Mouse (Mus musculus) heart, adult 2 months (tissue): ENCODE data around the gene Tmtc2. TPM values are rescaled to one million over a fixed set of nuclear protein-coding genes. Genes with fewer than 3 reads are reported as not detected.

Source experiments
- DNase-seq, 2 experiments: peaks; one replicate each; pipeline ENCODE4 v3.0.0; 2021
- H3K27ac ChIP-seq: fragments of 200-600 bp; 2 replicates; pipeline ENCODE4 v1.8.1; 2022
- H3K27me3 ChIP-seq: fragments of 200-500 bp; 2 replicates; pipeline ENCODE4 v1.6.1; 2012; ENCODE audit warnings: mild to moderate bottlenecking, low read length, inconsistent platforms, mixed read lengths; ENCODE audit not compliant: control insufficient read depth, insufficient read depth
- H3K36me3 ChIP-seq: fragments of 200-500 bp; 2 replicates; pipeline ENCODE4 v1.6.1; 2012; ENCODE audit warnings: low read length, inconsistent platforms; ENCODE audit not compliant: control insufficient read depth, insufficient read depth
- H3K4me1 ChIP-seq: fragments of 200-500 bp; 2 replicates; pipeline ENCODE4 v1.6.1; 2011; ENCODE audit warnings: low read length; ENCODE audit not compliant: control insufficient read depth, insufficient read depth
- H3K4me3 ChIP-seq: fragments of 200-600 bp; 2 replicates; pipeline ENCODE4 v1.8.1; 2022
- H3K79me2 ChIP-seq: fragments of 200-500 bp; replicated peaks from 2 replicates; pipeline ENCODE4 v1.6.1; 2012; ENCODE audit warnings: mild to moderate bottlenecking, inconsistent platforms, low read length, moderate library complexity, mixed read lengths; ENCODE audit not compliant: control insufficient read depth, insufficient read depth
- H3K9ac ChIP-seq: fragments of 200-500 bp; 2 replicates; pipeline ENCODE4 v1.6.1; 2012; ENCODE audit warnings: low read depth, mild to moderate bottlenecking, control low read depth, inconsistent platforms, low read length, mixed read lengths
- CTCF ChIP-seq: fragments of 200-600 bp; IDR thresholded peaks from 2 replicates; pipeline ENCODE4 v1.8.1; 2022; ENCODE audit warnings: antibody characterized with exemption, mild to moderate bottlenecking, moderate library complexity
- EP300 ChIP-seq: fragments of 200-500 bp; IDR thresholded peaks from 2 replicates; pipeline ENCODE4 v1.6.1; 2011; ENCODE audit warnings: low read depth, low read length, control low read depth; ENCODE audit not compliant: insufficient read depth
- POLR2A ChIP-seq: fragments of 200-500 bp; IDR thresholded peaks from 2 replicates; pipeline ENCODE4 v1.6.1; 2011; ENCODE audit warnings: mild to moderate bottlenecking, low read depth, low read length, control low read depth; ENCODE audit not compliant: insufficient read depth
- WGBS: fragments of 180-500 bp; shearing (Covaris S2); methylation state at CpG from one replicate; pipeline ENCODE4 v1.1.7; 2018; 5-methylcytosine and 5-hydroxymethylcytosine counted together
- intact Hi-C: fragments of 180-260 bp; cut with DNase I; formaldehyde crosslinking; loops from one replicate; pipeline ENCODE4 v1.15.1; 2025
- polyA plus RNA-seq: library from polyadenylated mRNA; depleted of rRNA; stranded (reverse); fragments of >200 nt; gene quantifications from 2 replicates; pipeline ENCODE4 v1.2.3, GENCODE M21; 2012
- total RNA-seq, 2 experiments: library from RNA; stranded (reverse); gene quantifications; 2 replicates each; pipeline ENCODE4 v1.2.3; 2021

Gene Tmtc2
- total and polyA plus RNA-seq, 3 experiments = 2.6 to 4.4 (median 4.4) TPM

- TF ChIP-seq CTCF (no peak), EP300 (no peak), POLR2A (no peak)
- Histone ChIP-seq H3K27ac (no peak overlapping the region), H3K9ac (no peak overlapping the region), H3K79me2 (no peaks in the 10 kb centered on the region), H3K27me3 (no peaks in the 10 kb centered on the region), H3K36me3 (peaks cover 3% of the 10 kb centered on the region; the same call in 1 of the 2 replicates), H3K4me3 (no peak overlapping the region), H3K4me1 (no peaks in the 10 kb centered on the region)
- WGBS = 59% methylated on average over 3 of the region's 3 CpGs
- intact Hi-C loops = no loop called here
- no peak for DNase-seq
Observed at GRCm38 (mm10) chr10:105403931-105404330, 170.3 kb downstream of the Tmtc2 start.

- Histone ChIP-seq H3K4me1 (no peaks in the 10 kb centered on the region), H3K9ac (no peak overlapping the region)
Observed at GRCm38 (mm10) chr10:105402481-105402779, 171.8 kb downstream of the Tmtc2 start.

DNA sequence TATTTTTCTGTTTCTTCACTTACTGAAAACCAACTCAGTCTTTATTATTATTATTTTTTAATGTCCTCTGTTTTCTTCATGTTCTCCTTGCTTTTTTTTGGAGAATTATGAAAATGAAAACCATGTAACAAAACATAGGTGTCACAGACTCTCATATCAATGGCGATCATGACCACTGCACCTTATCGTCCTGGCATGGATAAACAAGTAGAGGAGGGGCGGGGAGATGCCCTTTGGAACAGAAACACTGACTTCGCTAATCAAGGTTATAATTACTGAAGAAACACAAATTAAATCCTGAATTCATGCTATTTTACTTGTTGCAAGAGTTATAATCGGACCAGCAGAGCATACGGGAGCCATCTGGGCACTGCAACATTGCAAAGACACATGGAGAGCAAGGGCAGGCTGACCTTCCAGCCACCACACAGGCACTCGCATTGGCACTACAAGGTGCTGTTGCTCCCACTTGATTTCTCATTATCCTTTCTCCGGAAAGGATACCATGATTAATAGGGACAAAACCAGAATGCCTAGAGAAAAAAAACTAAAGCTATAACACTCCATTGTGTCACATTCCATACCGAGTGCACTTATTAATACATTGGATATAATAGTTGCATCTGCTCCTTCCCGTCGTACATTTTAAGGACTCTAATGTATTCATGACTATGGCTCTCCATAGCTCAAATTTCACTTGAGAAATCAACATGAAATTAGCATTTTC is 172.3 kb downstream of the Tmtc2 start:
- no peaks in the 10 kb centered on the region for H3K4me1 ChIP-seq
- no peak overlapping the region for H3K4me3 ChIP-seq
- no peak for DNase-seq
- TF ChIP-seq EP300 = no peak
- TF ChIP-seq POLR2A = no peak
- no peak for TF ChIP-seq CTCF
- intact Hi-C loops = no loop called here
- H3K9ac ChIP-seq = no peak overlapping the region
- H3K27ac ChIP-seq = no peak overlapping the region
- no peaks in the 10 kb centered on the region for H3K79me2 ChIP-seq
- 85% methylated on average over 11 of the region's 11 CpGs for WGBS
- H3K27me3 ChIP-seq = no peaks in the 10 kb centered on the region
- peaks cover 3% of the 10 kb centered on the region; the same call in 1 of the 2 replicates for H3K36me3 ChIP-seq

More at GRCm38 (mm10) chr10:105402481-105402779, 171.8 kb downstream of the Tmtc2 start:
- Histone ChIP-seq H3K27ac (no peak overlapping the region), H3K27me3 (no peaks in the 10 kb centered on the region), H3K36me3 (peaks cover 3% of the 10 kb centered on the region; the same call in 1 of the 2 replicates), H3K79me2 (no peaks in the 10 kb centered on the region), H3K4me3 (no peak overlapping the region)
- WGBS = 88% methylated on average over 5 of the region's 5 CpGs
- TF ChIP-seq EP300 (no peak), POLR2A (no peak), CTCF (no peak)
- DNase-seq = no peak
- intact Hi-C loops = no loop called here

GRCm38 (mm10) chr10:105399316-105399715 is 174.9 kb downstream of the Tmtc2 start:
- no peak for DNase-seq
- intact Hi-C loops = no loop called here
- no peaks in the 10 kb centered on the region for H3K27me3 ChIP-seq
- TF ChIP-seq CTCF = 0 out of 2 replicates have a peak, but pooled peaks have one; percentile 15
- no peak for TF ChIP-seq EP300
- 39% methylated on average over 5 of the region's 5 CpGs for WGBS
- H3K9ac ChIP-seq = no peak overlapping the region
- no peaks in the 10 kb centered on the region for H3K79me2 ChIP-seq
- H3K4me1 ChIP-seq = no peaks in the 10 kb centered on the region
- H3K27ac ChIP-seq = no peak overlapping the region
- no peak overlapping the region for H3K4me3 ChIP-seq
- H3K36me3 ChIP-seq = peaks cover 3% of the 10 kb centered on the region; the same call in 1 of the 2 replicates

- Histone ChIP-seq H3K79me2 (no peaks in the 10 kb centered on the region), H3K4me1 (peaks cover 1% of the 10 kb centered on the region), H3K36me3 (peaks cover 5% of the 10 kb centered on the region), H3K4me3 (no peak overlapping the region), H3K9ac (no peak overlapping the region), H3K27me3 (no peaks in the 10 kb centered on the region), H3K27ac (no peak overlapping the region)
- intact Hi-C loops = no loop called here
- DNase-seq = no peak
- 55% methylated on average over 4 of the region's 4 CpGs for WGBS
- TF ChIP-seq EP300 (no peak), CTCF (no peak), POLR2A (no peak)
Observed at GRCm38 (mm10) chr10:105384065-105384464, 190.2 kb downstream of the Tmtc2 start.

- intact Hi-C loops = no loop called here
- WGBS = 79% methylated on average over 1 of the region's 1 CpGs
Observed at GRCm38 (mm10) chr10:105381705-105382104, 192.5 kb downstream of the Tmtc2 start.

More at GRCm38 (mm10) chr10:105381705-105382104, 192.5 kb downstream of the Tmtc2 start:
- Histone ChIP-seq H3K4me3 (no peak overlapping the region), H3K27ac (no peak overlapping the region), H3K79me2 (no peaks in the 10 kb centered on the region), H3K27me3 (no peaks in the 10 kb centered on the region), H3K9ac (no peak overlapping the region), H3K36me3 (peaks cover 5% of the 10 kb centered on the region), H3K4me1 (peaks cover 1% of the 10 kb centered on the region)
- no peak for DNase-seq
- TF ChIP-seq EP300 (no peak), POLR2A (no peak), CTCF (no peak)
